Mouse (Mus musculus): ENCODE data around the gene Grk5.

- no peak for TF ChIP-seq CTCF (IDR thresholded peaks at IDR 0.05; ENCODE audit: low read depth, low read length)
- TF ChIP-seq EP300 (IDR thresholded peaks at IDR 0.05; ENCODE audit: insufficient read depth, low read depth, low read length), result no peak
- TF ChIP-seq POLR2A (IDR thresholded peaks at IDR 0.05; ENCODE audit: insufficient read depth, low read length), result no peak
Observed at GRCm38 (mm10) chr19:61057581-61057980, 168.0 kb downstream of the Grk5 start.
